Mouse (Mus musculus): ENCODE results near the gene Crispld2. TPM values are rescaled to one million over a fixed set of nuclear protein-coding genes. Genes with fewer than 3 reads are reported as not detected.

Crispld2 gene
- total RNA-seq, 2 experiments from 2014 or later, result 1.9 to 4.6 TPM

- ATAC-seq (replicated peaks; ENCODE audit: low FRiP score, poor library complexity, severe bottlenecking), result no peak
These were observed 2.3 kb downstream of the Crispld2 start for GRCm38 (mm10) chr8:119994556-119994955.

GRCm38 (mm10) chr8:119997266-119997665, 5.0 kb downstream of the Crispld2 start:
- ATAC-seq (replicated peaks; ENCODE audit: low FRiP score, poor library complexity, severe bottlenecking), result no peak

DNA sequence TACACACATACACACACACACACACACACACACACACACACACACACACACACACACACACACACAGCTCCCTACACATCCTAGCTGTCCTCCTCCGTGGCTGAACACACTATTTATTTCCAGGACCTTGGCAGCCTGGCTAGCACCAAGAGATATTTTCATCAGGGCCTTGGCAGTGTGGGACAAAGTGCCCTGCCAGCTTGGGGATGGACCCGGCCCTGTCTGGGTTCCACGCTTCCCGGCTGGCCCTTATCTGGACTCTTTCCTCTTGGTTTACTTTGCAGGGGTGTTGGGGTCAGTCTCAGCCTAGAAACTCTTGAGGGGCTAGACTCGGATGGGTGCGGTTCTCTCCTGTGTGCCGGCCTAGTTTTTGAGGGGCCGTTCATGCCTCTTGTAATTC, 8.2 kb downstream of the Crispld2 start:
- no peak for ATAC-seq (replicated peaks; ENCODE audit: low FRiP score, poor library complexity, severe bottlenecking)

DNA sequence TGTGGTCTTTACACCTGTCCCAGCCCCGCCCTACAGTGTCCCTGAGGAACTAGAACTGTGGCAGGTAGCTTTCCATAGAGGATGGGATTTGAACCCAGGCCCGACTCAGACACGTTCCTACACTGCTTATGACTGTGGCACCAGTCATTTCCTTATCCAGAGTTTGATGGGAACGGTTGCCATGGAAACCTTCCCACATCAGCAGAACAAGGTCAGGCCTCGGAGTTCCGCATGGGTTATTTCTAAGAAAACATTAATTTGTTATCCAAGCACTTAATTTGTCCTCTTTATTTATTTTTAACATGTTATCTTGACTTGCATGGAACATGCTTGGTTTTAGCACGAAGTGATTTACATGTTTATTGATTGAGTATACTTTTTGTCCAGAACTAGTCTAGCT, 9.5 kb downstream of the Crispld2 start:
- ATAC-seq (replicated peaks; ENCODE audit: low FRiP score, poor library complexity, severe bottlenecking), result no peak

DNA sequence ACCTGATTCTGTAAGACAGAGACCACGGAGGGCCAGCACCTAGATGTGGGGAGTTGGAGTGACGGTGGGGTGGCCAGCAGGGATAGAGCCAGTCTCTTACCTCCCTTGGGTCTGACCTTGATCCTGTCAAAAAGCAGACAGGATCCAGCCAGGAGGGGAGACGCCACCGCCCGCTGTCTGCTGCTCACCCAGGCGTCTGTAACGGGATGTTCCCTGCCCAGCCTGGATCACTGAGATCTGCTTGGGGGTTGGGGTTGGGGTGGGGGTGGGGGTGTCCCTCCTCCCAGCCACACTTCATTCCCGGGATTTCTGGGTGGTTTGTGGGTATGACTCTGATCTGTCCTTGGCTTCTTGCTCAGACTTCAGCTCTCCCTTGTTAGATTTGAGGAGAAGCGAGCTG, 10.1 kb downstream of the Crispld2 start:
- ATAC-seq (replicated peaks; ENCODE audit: low FRiP score, poor library complexity, severe bottlenecking), result no peak

GRCm38 (mm10) chr8:120004154-120004702, 12.0 kb downstream of the Crispld2 start:
- no peak for ATAC-seq (replicated peaks; ENCODE audit: low FRiP score, poor library complexity, severe bottlenecking)

GRCm38 (mm10) chr8:120004705-120005381, 12.6 kb downstream of the Crispld2 start:
- no peak for ATAC-seq (replicated peaks; ENCODE audit: low FRiP score, poor library complexity, severe bottlenecking)

DNA sequence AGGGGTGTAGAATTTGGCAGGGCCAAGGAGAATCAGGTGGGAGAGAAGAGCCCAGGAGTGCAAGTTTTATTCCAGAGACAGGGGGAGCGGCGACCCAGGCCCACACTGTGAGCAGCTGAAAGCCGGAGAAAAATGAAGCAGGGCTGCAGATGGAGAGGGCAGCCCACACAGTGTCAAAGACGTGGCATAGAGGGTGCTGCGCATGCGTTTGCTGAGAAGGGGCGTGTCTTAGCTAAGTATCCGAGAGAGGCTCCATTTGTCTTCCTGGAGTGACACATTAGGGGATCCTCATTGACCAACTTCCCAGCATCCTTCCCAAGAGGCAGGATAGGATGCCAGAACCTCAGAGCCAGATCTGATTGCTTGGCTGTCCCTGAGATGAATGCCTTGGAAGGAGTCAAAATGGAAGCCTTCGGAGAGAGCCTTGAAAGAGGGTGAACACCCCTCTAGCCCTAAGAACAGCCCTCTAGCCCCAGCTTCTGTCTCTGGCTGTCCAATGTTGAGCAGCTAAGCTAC, 14.5 kb downstream of the Crispld2 start:
- ATAC-seq (replicated peaks; ENCODE audit: low FRiP score, poor library complexity, severe bottlenecking), result no peak

- ATAC-seq (replicated peaks; ENCODE audit: low FRiP score, poor library complexity, severe bottlenecking), result no peak
These were observed 14.9 kb downstream of the Crispld2 start for GRCm38 (mm10) chr8:120007178-120007577.

DNA sequence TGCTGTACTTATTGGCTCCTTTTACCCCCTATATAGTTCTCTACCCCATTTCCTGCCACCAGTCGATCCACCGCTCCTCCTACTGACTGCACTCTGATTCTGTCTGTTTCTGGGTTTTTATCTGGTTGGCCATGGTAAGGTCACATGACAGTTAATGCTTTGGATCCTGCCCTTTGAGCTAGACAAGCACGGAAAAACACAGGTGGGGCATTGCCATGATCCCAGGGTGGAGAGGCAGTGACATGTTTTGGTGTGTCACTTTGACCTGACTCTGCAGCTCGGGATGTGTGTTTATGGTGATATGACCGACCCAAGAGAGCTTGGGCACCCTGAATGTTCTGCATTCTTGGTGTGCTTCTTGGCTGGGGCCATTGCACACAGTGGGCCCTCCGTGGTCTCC, 17.0 kb downstream of the Crispld2 start:
- no peak for ATAC-seq (replicated peaks; ENCODE audit: low FRiP score, poor library complexity, severe bottlenecking)

DNA sequence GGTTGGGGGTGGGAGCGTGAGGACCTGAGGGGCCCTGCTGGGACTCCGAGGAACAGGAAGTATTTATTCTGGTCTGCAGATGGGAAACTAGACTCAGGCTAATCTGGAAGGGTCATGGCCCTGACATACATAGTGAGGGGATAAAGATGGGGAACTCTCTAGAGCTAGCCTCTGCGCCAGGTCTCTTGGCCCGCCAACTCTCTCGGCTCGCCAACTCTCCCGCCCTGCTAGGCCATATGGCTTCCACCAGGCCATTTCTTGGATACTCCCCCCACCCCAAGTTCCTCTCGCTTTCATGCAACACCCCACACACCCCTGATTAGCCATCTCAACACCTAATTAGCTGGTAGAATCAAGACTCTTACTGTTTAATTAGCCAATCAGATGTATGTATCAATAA, 20.3 kb downstream of the Crispld2 start:
- no peak for ATAC-seq (replicated peaks; ENCODE audit: low FRiP score, poor library complexity, severe bottlenecking)

DNA sequence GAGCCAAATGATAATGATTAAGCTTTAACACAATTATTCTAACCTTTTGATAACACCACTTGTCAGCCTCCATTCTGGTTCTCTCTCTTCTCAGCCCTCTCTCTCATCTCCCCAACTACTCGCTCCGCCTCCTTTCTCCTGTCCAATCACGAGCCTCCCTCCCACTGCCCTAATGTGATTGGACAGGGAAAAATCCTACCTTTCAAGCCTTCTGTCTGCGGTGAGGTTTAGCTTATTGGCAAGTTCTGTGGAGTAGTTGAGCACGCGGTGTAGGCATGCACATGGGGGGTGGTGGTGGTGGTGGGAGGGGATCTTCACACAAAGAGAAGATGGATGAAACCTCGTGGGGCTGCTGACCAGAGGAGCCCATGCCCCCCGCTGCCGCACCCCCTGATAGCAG, 20.7 kb downstream of the Crispld2 start:
- no peak for ATAC-seq (replicated peaks; ENCODE audit: low FRiP score, poor library complexity, severe bottlenecking)

GRCm38 (mm10) chr8:120014267-120015023, 22.2 kb downstream of the Crispld2 start:
- ATAC-seq (replicated peaks; ENCODE audit: low FRiP score, poor library complexity, severe bottlenecking), result no peak

GRCm38 (mm10) chr8:120015916-120016315, 23.7 kb downstream of the Crispld2 start:
- ATAC-seq (replicated peaks; ENCODE audit: low FRiP score, poor library complexity, severe bottlenecking), result no peak

GRCm38 (mm10) chr8:120016424-120016823, 24.2 kb downstream of the Crispld2 start:
- ATAC-seq (replicated peaks; ENCODE audit: low FRiP score, poor library complexity, severe bottlenecking), result no peak

DNA sequence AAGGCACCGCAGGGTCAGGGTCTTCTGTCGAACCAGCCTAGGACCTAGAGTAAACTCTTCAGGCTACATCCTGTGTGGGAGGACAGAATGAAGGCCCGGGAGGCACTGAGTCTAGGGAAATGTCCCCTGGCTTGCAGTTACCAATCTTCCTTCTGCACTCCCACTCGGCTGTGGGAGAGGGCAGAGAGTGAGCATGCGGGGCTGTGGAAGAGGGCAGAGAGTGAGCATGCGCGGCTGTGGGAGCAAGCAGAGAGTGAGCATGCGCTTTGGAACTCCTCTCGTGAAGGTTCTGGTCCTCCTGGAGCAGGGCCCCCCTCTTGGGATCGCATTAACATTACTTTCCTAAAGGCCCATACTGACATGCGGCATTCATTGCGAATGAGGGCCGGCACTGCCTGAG, 25.1 kb downstream of the Crispld2 start:
- ATAC-seq (replicated peaks; ENCODE audit: low FRiP score, poor library complexity, severe bottlenecking), result no peak

- no peak for ATAC-seq (replicated peaks; ENCODE audit: low FRiP score, poor library complexity, severe bottlenecking)
These were observed 25.5 kb downstream of the Crispld2 start for GRCm38 (mm10) chr8:120017786-120018185.

GRCm38 (mm10) chr8:120018379-120018778, 26.1 kb downstream of the Crispld2 start:
- no peak for ATAC-seq (replicated peaks; ENCODE audit: low FRiP score, poor library complexity, severe bottlenecking)

DNA sequence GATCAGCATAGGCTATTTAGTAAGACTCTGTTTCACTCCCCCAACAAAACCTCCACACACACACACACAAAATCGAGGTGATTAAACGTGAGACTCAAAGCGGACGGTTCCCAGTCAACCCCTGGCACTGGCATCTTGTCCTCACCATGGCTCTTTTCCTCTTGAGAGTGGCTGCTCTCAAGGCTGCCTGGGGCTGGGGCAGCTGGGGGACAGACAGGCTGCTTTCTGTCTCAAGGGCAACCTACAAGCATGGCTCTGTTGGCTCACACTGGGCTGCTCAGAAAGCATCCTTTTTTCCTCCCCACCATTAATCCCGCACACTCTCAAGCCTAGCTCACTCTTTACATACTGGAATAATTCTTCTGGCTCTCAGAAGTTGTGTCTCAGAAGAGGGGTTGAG, 27.1 kb downstream of the Crispld2 start:
- ATAC-seq (replicated peaks; ENCODE audit: low FRiP score, poor library complexity, severe bottlenecking), result no peak

DNA sequence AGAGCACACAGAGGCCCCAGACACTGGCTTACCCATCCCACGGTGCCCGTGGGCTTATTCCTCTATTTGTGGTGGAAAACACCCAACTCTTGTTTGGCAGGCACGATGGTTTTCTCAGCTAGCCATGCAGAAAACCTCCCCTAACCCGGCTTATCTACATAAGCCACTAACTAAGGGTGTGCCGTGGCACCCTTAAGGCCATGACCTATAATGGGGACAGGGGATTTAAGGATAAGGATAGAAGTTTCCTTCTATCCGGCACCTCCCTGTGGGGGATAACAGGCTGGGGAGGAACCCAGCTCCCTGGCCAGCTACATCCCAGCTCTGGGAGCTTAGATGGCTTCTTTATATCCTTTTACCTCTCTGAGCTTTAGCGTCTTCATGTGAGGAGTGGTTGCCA, 28.1 kb downstream of the Crispld2 start:
- ATAC-seq (replicated peaks; ENCODE audit: low FRiP score, poor library complexity, severe bottlenecking), result no peak

- ATAC-seq (replicated peaks; ENCODE audit: low FRiP score, poor library complexity, severe bottlenecking), result no peak
These were observed 34.0 kb downstream of the Crispld2 start for GRCm38 (mm10) chr8:120026199-120026598.
